Mouse (Mus musculus) large intestine, adult 2 months (tissue): ENCODE results near the gene Psmd2. TPM values are rescaled to one million over a fixed set of nuclear protein-coding genes. Genes with fewer than 3 reads are reported as not detected.

Experiments used
- polyA plus RNA-seq: library from polyadenylated mRNA; depleted of rRNA; stranded (reverse); fragments of >200 nt; gene quantifications from 2 replicates; pipeline ENCODE4 v1.2.3, GENCODE M21; 2012; rRNA removed

Psmd2 gene
- polyA plus RNA-seq, 1 experiment, result 96.4 TPM

Other genes with a start within 250 kb of the Psmd2 start
- 15.0 and 22.3 TPM in 2 replicates for gene Abcc5, start 225.3 kb upstream of the Psmd2 start, polyA plus RNA-seq
- gene Eif2b5, start 152.8 kb upstream of the Psmd2 start, polyA plus RNA-seq, result 28.8 and 30.9 TPM in 2 replicates
- gene Dvl3, start 134.7 kb upstream of the Psmd2 start, polyA plus RNA-seq, result 18.4 and 32.2 TPM in 2 replicates
- gene Ap2m1, start 116.2 kb upstream of the Psmd2 start, polyA plus RNA-seq, result 553 and 587 TPM in 2 replicates
- 35.9 and 46.4 TPM in 2 replicates for gene Abcf3, start 103.1 kb upstream of the Psmd2 start, polyA plus RNA-seq
- 2.2 and 4.6 TPM in 2 replicates for gene Vwa5b2, start 62.2 kb upstream of the Psmd2 start, polyA plus RNA-seq
- 16.9 and 18.6 TPM in 2 replicates for gene Eef1akmt4, start 40.1 kb upstream of the Psmd2 start, polyA plus RNA-seq
- gene Gm49333, start 40.0 kb upstream of the Psmd2 start, polyA plus RNA-seq, result 0.16 TPM in 1 of 2 replicates, not detected in the other
- 21.1 and 24.1 TPM in 2 replicates for gene Alg3, start 39.9 kb upstream of the Psmd2 start, polyA plus RNA-seq
- gene Camk2n2, start 30.4 kb upstream of the Psmd2 start, polyA plus RNA-seq, result 2.0 and 3.3 TPM in 2 replicates
- gene Ece2, start 21.8 kb upstream of the Psmd2 start, polyA plus RNA-seq, result 0.43 and 0.49 TPM in 2 replicates
- 150 and 288 TPM in 2 replicates for gene Eif4g1, start 16.7 kb downstream of the Psmd2 start, polyA plus RNA-seq
- 3.4 and 3.8 TPM in 2 replicates for gene Fam131a, start 41.6 kb downstream of the Psmd2 start, polyA plus RNA-seq
- gene Polr2h, start 66.0 kb downstream of the Psmd2 start, polyA plus RNA-seq, result 27.7 and 28.1 TPM in 2 replicates
- gene Clcn2, start 66.1 kb downstream of the Psmd2 start, polyA plus RNA-seq, result 87.7 and 159 TPM in 2 replicates
- 2.4 and 3.6 TPM in 2 replicates for gene Chrd, start 81.5 kb downstream of the Psmd2 start, polyA plus RNA-seq
- 10.2 and 11.9 TPM in 2 replicates for gene Thpo, start 82.9 kb downstream of the Psmd2 start, polyA plus RNA-seq